Mouse (Mus musculus) spleen, adult 2 months (tissue): ENCODE data around the gene Cnot1. TPM values are rescaled to one million over a fixed set of nuclear protein-coding genes. Genes with fewer than 3 reads are reported as not detected.

Experiments
- DNase-seq, 2 experiments: peaks; one replicate each; pipeline versions ENCODE4 v3.0.0 to v3.0.0-alpha.2; 2012 to 2021; ENCODE audit warnings: low spot score in 2 of 2, low read depth in 1 of 2
- H3K27ac ChIP-seq: fragments of 200-500 bp; 2 replicates; pipeline ENCODE4 v1.5.1; 2012; ENCODE audit warnings: low read length, inconsistent platforms; ENCODE audit not compliant: insufficient read depth
- H3K27me3 ChIP-seq: fragments of 200-500 bp; 2 replicates; pipeline ENCODE4 v1.6.1; 2012; ENCODE audit warnings: mild to moderate bottlenecking, moderate library complexity, low read length, inconsistent platforms; ENCODE audit not compliant: control insufficient read depth, insufficient read depth
- H3K36me3 ChIP-seq: fragments of 200-500 bp; 2 replicates; pipeline ENCODE4 v1.6.1; 2012; ENCODE audit warnings: mild to moderate bottlenecking, low read length, inconsistent platforms; ENCODE audit not compliant: control insufficient read depth, insufficient read depth
- H3K4me1 ChIP-seq: fragments of 200-500 bp; 2 replicates; pipeline ENCODE4 v1.6.1; 2011; ENCODE audit warnings: inconsistent platforms; ENCODE audit not compliant: control insufficient read depth, insufficient read depth, insufficient read length
- H3K4me3 ChIP-seq: fragments of 200-500 bp; 2 replicates; pipeline ENCODE4 v1.5.1; 2011; ENCODE audit warnings: mild to moderate bottlenecking, inconsistent platforms; ENCODE audit not compliant: insufficient read depth, insufficient read length; ENCODE audit errors: extremely low read depth
- CTCF ChIP-seq: fragments of 200-500 bp; IDR thresholded peaks from 2 replicates; pipeline ENCODE4 v1.5.1; 2011; ENCODE audit warnings: mild to moderate bottlenecking, inconsistent platforms; ENCODE audit not compliant: insufficient read depth, insufficient read length, insufficient replicate concordance; ENCODE audit errors: extremely low read depth
- POLR2A ChIP-seq: fragments of 200-500 bp; IDR thresholded peaks from 2 replicates; pipeline ENCODE4 v1.6.1; 2011; ENCODE audit warnings: low read depth, low read length, inconsistent platforms
- WGBS: fragments of 180-500 bp; shearing (Covaris S2); methylation state at CpG from one replicate; pipeline ENCODE4 v1.1.7; 2018; 5-methylcytosine and 5-hydroxymethylcytosine counted together
- polyA plus RNA-seq: library from polyadenylated mRNA; depleted of rRNA; stranded (reverse); fragments of >200 nt; gene quantifications from 2 replicates; pipeline ENCODE4 v1.2.3, GENCODE M21; 2012

Gene Cnot1
- polyA plus RNA-seq, 1 experiment = 68.2 TPM

- Histone ChIP-seq H3K36me3 (no peaks in the 10 kb centered on the region), H3K4me1 (no peaks in the 10 kb centered on the region), H3K4me3 (no peak overlapping the region), H3K27me3 (peaks cover 6% of the 10 kb centered on the region), H3K27ac (no peak overlapping the region)
- TF ChIP-seq POLR2A (no peak), CTCF (peak; percentile 73; the same call in 1 of the 2 replicates)
- WGBS = under 1% methylated on average over 11 of the region's 11 CpGs
- DNase-seq = peak; percentile 30 to 62
Observed at GRCm38 (mm10) chr8:95697128-95697527, 110.1 kb downstream of the Cnot1 start.

GRCm38 (mm10) chr8:95696661-95697060 is 110.6 kb downstream of the Cnot1 start:
- Histone ChIP-seq H3K27me3 (peaks cover 6% of the 10 kb centered on the region), H3K36me3 (no peaks in the 10 kb centered on the region), H3K4me1 (no peaks in the 10 kb centered on the region), H3K4me3 (no peak overlapping the region), H3K27ac (no peak overlapping the region)
- no peak for TF ChIP-seq CTCF
- TF ChIP-seq POLR2A = no peak
- WGBS = 79% methylated on average over 8 of the region's 8 CpGs
- no peak for DNase-seq

GRCm38 (mm10) chr8:95694631-95695030 is 112.6 kb downstream of the Cnot1 start:
- DNase-seq = no peak
- H3K36me3 ChIP-seq = no peaks in the 10 kb centered on the region
- H3K27ac ChIP-seq = no peak overlapping the region
- peaks cover 6% of the 10 kb centered on the region for H3K27me3 ChIP-seq
- WGBS = 40% methylated on average over 6 of the region's 6 CpGs
- H3K4me1 ChIP-seq = no peaks in the 10 kb centered on the region
- TF ChIP-seq POLR2A (no peak), CTCF (no peak)
- no peak overlapping the region for H3K4me3 ChIP-seq

- 77% methylated on average over 13 of the region's 13 CpGs for WGBS
- Histone ChIP-seq H3K36me3 (no peaks in the 10 kb centered on the region), H3K27me3 (peaks cover 6% of the 10 kb centered on the region; the same call in 1 of the 2 replicates), H3K4me1 (no peaks in the 10 kb centered on the region), H3K27ac (no peak overlapping the region), H3K4me3 (no peak overlapping the region)
- TF ChIP-seq POLR2A = no peak
- no peak for DNase-seq
Observed at GRCm38 (mm10) chr8:95690929-95691541, 116.2 kb downstream of the Cnot1 start.

- 77% methylated on average over 10 of the region's 10 CpGs for WGBS
Observed at GRCm38 (mm10) chr8:95688073-95688672, 119.1 kb downstream of the Cnot1 start.

GRCm38 (mm10) chr8:95678024-95678611 is 129.1 kb downstream of the Cnot1 start:
- no peak overlapping the region for H3K27ac ChIP-seq
- H3K27me3 ChIP-seq = peaks cover 17% of the 10 kb centered on the region
- TF ChIP-seq CTCF (no peak), POLR2A (no peak)
- DNase-seq = no peak
- H3K36me3 ChIP-seq = no peaks in the 10 kb centered on the region
- H3K4me3 ChIP-seq = peak overlapping the region; percentile 39; the same call in 1 of the 2 replicates
- H3K4me1 ChIP-seq = peaks cover 11% of the 10 kb centered on the region; the same call in 1 of the 2 replicates
- WGBS = 1% methylated on average over 70 of the region's 70 CpGs

More at GRCm38 (mm10) chr8:95688073-95688672, 119.1 kb downstream of the Cnot1 start:
- Histone ChIP-seq H3K27me3 (0 out of 2 replicates have a peak, but pooled peaks cover under 1% of the 10 kb centered on the region), H3K36me3 (no peaks in the 10 kb centered on the region), H3K27ac (no peak overlapping the region), H3K4me1 (no peaks in the 10 kb centered on the region), H3K4me3 (no peak overlapping the region)
- no peak for DNase-seq
- TF ChIP-seq CTCF = no peak

DNA sequence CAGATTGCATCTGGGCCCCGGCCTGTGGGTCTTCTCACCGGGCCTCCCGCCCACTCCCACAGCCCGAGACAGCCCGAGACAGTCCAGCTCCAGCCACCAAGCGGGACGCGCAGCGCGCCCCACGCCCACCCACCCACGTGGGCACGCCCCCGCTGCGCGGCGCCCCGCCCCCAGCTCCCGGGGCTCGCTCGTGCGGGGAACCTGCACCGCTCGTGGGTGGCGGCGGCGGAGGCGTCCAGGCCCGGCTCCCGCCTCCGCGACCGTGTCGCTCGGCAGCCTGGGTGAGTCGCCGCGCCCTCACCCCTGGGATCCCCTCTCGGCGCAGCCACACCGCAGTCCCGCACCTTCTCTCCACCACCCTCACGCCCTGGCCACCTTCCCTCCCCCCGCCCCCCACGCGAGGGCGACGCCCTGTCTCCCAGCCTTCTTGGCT is 129.7 kb downstream of the Cnot1 start:
- peaks cover 11% of the 10 kb centered on the region; the same call in 1 of the 2 replicates for H3K4me1 ChIP-seq
- peaks cover 17% of the 10 kb centered on the region for H3K27me3 ChIP-seq
- TF ChIP-seq CTCF (no peak), POLR2A (no peak)
- no peak overlapping the region for H3K27ac ChIP-seq
- WGBS = under 1% methylated on average over 28 of the region's 48 CpGs
- no peaks in the 10 kb centered on the region for H3K36me3 ChIP-seq
- H3K4me3 ChIP-seq = peak overlapping the region; percentile 39; the same call in 1 of the 2 replicates
- DNase-seq = no peak
